Mouse (Mus musculus): Measurements from ENCODE around the gene Mlh1. TPM values are rescaled to one million over a fixed set of nuclear protein-coding genes. Genes with fewer than 3 reads are reported as not detected.

Mlh1 gene
- total RNA-seq, 2 experiments from 2014 or later = 47.0 to 61.6 TPM

DNA sequence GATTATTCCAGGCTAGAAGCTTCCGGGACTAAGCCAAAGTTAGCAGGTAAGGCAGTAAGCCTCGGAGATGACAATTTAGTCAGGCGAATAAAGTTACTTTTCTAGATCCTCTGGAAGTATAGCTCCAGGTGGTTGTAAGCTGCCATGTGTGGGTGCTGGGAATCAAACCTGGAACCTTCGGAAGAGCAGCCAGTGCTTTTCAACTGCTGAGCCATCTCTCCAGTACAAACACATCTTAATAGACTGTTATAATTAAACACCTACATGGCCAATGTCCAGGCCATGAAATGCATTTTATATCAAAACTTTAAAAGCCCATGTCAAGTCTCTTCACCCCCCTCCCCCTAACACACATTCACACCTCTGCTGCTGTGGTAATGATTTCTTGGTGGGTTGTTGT, 16.4 kb upstream of the Mlh1 start:
- ATAC-seq (replicated peaks; ENCODE audit: poor library complexity, severe bottlenecking) = no peak

DNA sequence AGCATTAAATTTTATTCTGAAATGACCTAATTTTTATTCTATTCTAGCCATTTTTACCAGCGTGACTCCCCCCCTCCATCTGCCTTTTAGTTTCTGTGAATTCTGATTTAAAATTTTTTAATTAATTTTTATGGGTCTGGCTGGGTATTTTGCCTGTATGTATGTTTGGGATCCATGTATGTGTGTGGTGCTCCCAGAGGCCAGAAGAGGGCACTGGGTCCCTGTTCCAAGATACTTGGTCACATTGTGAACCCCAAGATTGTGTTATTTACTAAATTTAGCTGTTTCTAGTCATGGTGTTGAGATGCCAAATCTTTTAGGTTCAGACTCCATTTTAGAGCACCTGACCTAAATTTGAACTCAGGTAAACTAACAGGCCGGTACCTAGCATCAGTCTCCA, 14.9 kb upstream of the Mlh1 start:
- ATAC-seq (replicated peaks; ENCODE audit: poor library complexity, severe bottlenecking) = no peak

DNA sequence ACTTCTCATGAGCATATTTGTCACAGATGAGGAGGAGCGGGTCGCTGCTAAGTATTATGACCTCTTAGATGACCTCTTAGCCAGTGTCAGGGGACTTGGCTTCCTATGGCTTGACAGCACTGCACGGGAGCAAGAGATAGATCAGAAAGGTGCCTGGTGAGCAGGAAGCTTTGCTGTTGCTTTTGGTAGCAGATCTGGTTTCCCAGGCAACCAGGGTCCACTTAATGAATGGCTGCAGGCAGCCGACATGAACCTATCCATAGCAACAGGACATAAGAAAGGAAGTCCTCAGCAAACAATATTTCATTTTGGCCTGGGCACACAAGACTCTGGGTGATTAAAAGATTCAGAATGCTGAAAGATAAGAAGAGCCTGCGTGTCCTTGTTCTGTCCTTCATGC, 14.1 kb upstream of the Mlh1 start:
- no peak for ATAC-seq (replicated peaks; ENCODE audit: poor library complexity, severe bottlenecking)

DNA sequence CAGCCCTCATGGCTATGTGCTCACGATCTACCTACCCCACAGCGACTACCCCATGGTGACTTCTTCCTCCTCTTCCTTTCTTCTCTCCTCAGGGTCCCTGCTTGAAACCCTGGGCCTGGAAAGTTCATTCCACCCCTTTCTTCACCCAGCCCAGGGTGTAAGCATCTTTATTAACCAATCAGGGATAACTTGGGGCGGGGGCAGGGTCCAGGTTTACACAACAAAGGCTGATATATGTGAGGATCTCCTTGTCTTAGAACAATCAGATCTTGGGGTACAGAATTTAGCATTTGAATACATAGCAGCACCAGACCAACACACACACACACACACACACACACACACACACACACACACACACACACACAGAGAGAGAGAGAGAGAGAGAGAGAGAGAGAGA, 13.5 kb upstream of the Mlh1 start:
- ATAC-seq (replicated peaks; ENCODE audit: poor library complexity, severe bottlenecking) = no peak

DNA sequence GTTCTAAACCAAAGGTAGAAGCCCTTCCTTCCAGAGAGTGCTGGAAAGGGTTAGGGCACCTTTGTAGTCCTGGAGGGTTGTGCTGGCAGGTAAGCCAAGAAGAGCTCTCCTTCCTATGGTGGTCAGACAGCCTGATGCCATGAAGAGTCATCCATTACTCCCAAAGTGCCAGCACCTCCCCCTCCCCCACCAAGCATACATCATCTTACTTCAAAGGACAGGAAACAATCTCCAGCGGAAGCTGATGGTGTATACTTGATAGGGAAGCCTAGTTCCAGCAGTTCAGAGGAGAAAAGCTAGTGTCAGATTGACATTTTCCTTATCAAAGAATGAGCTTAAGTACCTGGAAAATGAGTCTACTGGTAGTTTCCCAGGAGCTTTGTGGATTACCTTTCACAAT, 3.6 kb upstream of the Mlh1 start:
- no peak for ATAC-seq (replicated peaks; ENCODE audit: poor library complexity, severe bottlenecking)

DNA sequence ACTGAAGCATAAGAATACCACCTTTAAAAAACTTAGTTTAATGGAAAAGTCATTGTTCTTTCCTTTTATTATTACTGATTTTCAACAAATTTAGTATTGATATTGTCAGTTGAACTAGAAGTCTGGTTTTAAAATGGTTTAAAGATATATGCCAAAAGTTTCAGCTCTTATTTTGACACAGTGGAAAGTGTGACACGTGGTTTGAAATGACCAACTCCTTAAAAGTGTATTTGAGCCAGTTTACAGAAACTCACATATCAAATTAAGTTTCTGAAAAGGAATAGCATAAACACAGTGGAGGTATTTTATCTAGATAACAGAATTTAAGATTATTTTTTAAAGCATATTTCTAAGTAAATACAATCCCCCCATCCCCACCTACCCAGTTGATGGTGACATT, 2.4 kb upstream of the Mlh1 start:
- no peak for ATAC-seq (replicated peaks; ENCODE audit: poor library complexity, severe bottlenecking)

DNA sequence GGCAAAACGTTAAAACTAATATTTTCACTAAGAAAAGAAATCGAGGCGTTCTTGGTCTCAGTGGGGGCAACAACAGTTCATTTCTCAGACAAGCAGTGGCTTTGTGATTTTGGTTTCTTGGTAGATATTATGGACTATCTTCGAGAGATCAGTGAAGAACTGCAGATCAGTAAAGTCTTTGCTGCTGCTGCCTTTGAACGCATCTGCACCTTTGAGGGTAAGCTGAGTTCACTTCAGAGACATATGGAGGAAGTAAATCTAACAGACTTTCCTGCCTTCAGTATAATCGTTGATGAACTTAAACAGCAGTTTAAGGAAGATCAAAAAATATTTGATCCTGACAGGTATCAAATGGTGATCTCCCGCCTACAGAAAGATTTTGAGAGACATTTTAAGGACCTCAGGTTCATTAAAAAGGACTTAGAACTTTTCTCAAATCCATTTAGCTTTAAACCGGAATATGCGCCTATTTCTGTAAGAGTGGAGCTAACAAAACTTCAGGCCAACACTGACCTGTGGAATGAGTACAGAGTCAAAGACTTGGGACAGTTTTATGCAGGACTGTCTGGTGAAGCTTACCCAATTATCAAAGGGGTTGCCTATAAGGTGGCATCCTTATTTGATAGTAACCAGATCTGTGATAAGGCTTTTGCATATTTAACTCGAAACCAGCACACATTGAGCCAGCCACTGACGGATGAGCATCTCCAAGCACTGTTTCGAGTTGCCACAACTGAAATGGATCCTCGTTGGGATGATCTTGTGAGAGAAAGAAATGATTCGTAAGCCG, 1.6 kb upstream of the Mlh1 start:
- ATAC-seq (replicated peaks; ENCODE audit: poor library complexity, severe bottlenecking) = no peak

DNA sequence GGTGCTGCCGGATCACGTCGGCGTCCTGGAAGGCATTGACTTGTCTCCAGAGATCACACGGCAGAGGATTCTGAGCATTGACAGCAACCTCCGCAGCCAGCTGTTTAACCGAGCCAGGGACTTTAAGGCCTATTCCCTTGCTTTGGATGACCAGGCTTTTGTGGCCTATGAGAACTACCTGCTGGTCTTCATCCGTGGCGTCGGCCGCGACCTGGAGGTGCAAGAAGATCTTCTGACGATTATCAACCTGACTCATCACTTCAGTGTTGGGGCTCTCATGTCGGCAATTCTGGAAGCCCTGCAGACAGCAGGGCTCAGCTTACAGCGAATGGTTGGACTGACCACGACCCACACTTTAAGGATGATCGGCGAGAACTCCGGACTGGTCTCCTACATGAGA, 765 bp upstream of the Mlh1 start:
- 0 out of 2 replicates have a peak, but pooled peaks have one; percentile 0 for ATAC-seq (replicated peaks; ENCODE audit: poor library complexity, severe bottlenecking)

DNA sequence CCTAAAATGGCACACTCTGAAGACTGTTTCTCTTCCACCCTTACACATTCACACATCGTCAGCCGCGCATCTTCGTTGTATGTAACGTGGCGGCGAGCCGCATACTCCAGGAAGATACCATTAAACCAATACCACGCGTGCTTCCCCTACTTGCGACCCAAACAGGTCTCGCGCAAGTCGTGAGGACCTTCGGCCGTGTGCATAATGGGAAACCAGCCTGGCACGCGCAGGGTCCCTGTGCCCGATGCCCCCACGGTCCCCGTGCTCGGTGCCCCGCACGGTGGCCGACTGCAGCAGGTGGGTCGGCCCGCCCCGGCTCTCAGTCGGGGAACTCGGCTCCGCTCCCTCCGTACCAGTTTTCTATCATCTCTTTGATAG, 546 bp downstream of the Mlh1 start:
- peak; percentile 61 for ATAC-seq (replicated peaks; ENCODE audit: poor library complexity, severe bottlenecking)

DNA sequence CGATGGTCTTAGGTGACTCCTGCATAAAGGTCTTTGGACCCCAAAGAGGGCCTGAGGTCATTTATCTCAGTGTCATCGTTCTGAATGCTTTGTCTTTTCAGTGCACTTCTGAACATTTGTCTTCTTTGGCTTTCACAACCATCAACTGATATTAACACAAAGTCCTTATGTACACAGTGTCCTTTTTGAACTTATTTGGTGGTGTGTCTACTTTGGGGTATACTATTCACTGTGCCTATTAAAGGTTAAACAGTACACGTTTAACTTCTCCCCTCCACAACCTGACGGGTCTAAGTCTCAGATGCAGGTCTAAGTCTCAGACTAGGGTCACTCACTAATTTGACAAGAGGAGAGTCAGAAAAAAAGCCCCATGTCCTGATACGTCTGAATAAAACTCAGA, 985 bp downstream of the Mlh1 start:
- no peak for ATAC-seq (replicated peaks; ENCODE audit: poor library complexity, severe bottlenecking)

DNA sequence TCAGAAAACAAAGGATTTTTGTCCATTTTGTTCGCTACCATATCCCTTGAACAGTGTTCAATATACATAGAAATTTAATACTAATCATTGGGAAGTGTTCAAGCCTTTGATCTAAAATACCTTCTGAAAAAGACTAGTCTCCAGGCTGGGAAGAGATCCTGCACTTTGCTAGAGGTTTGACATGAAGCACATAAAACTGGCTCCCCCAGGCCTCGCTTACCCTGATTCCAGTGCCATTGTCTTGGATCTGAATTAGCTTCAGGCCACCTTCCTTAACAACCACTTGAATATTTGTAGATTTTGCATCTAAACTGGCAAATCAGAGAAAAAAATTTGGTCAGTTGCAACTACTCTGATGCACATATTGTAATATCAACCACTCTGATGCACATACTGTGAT, 3.6 kb downstream of the Mlh1 start:
- ATAC-seq (replicated peaks; ENCODE audit: poor library complexity, severe bottlenecking) = no peak

DNA sequence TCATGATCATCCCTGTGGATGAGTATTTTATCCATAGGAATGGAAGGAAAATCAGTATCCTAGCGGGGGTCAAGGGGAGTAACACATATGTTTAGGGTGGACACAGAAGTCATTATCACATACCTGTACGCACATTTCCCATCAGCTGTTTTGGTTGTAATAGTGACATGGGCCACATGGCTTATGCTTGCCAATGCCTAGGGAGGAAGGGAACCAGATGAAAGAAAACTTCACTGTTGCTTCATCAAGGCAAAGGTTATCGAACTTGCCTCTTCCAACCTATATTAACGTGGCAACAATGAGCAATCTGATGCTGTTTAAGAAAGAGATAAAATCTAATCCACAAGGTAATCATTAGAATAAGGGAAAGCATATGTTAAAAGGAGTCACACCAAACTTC, 10.2 kb downstream of the Mlh1 start:
- ATAC-seq (replicated peaks; ENCODE audit: poor library complexity, severe bottlenecking) = no peak

DNA sequence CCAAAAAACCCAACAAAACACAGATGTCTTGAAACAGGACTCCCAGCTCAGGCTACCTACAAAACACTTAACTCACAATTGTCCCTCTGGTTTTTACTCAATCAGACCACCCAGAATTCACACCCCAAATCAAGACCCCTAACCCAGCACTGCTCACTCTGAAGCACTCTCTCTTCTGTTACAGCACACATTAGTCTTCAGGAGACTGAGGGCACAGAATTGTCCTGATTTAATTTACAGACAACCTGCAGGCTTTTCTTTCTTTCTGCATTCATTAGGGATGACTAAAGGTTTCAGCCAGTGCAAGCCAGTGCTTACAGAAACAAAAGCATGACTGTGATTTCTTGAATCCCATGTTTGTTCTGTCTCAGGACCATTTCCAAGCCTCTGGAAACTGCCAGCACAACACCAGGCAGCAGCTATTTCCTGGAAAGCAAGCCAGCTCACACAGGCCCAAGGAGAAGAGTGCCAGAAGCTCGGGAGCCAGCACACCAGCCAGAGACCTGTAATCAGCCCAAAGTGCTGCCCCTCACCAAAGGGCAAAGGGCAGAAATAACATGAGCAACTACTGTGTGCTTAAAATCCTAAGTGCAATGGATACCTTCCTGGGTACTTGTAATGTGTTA, 11.1 kb downstream of the Mlh1 start:
- ATAC-seq (replicated peaks; ENCODE audit: poor library complexity, severe bottlenecking) = no peak

DNA sequence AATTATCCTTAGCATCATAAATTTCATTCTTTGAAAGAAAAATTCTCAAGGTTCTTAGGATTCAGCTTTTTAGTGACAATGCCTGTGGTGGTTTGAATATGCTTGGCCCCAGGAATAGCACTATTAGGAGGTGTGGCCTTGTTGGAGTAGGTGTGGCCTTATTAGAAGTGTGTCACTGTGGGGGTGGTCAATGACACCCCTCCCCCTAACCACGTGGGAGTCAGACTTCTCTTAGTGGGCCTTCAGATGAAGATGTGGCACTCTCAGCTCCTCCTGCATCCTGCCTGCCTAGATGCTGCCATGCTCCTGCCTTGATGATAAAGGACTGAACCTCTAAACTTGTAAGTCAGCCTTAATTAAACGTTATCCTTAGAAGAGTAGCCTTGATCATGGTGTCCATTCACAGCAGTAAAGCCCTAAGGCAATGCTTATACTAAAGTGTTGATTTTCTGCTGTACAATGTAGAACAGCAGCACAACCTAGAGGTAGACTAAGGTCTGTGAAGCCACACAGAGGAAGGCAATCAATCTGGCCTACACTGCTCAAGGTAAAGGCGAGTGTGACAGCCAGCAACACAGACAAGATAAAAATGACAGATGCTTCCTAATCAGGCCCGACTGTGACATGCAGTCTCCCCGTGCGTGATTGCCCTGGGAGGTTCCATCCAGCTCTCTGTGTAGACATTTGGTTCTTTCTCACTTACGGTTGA, 19.3 kb downstream of the Mlh1 start:
- no peak for ATAC-seq (replicated peaks; ENCODE audit: poor library complexity, severe bottlenecking)

DNA sequence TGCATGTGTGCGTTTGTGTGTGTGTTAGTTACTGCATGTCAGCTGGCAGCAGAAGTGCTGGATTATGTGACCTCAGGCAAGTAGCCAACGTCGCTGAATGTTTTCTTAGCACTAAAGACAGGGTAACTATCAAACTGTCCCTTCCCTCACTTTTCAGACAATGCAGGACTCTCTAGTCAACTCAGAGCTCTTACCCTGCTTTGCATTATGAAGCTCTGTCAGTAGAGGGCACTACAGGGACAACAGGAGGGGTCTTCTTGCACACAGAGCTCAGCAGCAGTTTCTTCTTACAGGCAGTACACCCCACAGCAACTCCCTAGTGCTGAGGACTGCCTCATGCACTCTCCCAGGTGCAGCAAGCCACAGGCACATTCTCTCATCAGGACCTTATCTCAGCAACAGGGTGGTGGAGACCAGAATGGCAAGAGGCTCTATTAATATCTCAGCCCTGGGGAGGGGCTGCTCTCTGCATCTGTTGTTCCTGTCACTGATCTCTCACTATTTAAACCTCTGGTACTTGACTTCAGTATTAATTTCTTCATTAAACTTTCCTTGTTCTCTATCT, 23.8 kb downstream of the Mlh1 start:
- ATAC-seq (replicated peaks; ENCODE audit: poor library complexity, severe bottlenecking) = no peak

DNA sequence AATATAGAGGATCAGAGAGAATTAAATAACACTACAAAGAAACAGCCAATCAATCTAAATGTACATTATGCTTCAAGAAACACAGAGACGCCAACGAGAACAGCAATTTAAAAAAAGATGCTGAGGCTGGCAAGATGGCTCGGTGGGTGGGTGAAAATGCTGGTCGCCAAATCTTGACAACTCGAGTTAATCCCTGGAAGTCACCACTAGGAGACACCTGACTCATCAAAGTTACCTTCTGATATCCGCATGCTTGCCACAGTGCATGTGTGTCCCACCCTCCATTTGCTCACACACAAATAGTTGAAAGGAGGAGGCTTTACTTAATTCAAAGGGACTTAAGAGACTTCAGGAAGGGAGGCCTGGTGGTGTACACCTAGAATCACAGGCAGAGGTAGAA, 26.0 kb downstream of the Mlh1 start:
- no peak for ATAC-seq (replicated peaks; ENCODE audit: poor library complexity, severe bottlenecking)

DNA sequence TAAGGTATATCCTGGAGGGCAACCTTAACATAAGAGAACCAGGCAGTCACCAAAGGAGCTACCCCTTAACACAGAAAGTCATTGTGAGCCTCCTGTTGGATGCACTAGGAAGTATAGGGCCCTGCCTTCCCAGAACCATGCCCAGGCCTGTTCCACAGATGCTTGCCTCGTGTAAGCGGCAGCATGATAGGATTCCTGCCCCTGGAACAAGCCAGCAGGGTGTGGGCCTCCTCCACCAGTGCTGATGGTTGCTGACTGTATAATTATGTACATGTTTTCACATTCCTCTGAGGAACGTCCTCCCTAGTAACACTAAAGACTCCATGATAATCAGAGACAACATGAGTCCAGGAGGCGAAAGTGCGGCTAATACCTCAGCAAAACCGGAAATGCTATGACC, 28.2 kb downstream of the Mlh1 start:
- ATAC-seq (replicated peaks; ENCODE audit: poor library complexity, severe bottlenecking) = no peak

DNA sequence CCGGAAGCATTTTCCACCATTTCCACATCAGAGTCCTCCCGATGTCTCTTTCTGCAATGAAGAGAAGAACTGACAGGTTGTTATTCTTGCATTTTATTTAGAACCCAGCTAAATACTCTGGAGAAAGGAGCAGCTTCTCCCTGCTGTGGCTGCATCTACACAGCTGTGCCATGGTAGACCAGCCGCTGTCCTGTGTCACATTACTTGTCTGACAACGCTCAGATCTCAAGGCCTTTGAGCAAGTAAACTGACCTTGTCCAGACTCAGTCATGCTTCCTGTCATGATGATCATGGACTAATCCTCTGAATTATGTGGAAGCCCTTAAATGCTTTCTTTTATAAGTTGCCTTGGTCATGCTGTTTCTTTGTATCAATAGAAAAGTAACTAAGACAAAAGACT, 31.8 kb downstream of the Mlh1 start:
- ATAC-seq (replicated peaks; ENCODE audit: poor library complexity, severe bottlenecking) = no peak

DNA sequence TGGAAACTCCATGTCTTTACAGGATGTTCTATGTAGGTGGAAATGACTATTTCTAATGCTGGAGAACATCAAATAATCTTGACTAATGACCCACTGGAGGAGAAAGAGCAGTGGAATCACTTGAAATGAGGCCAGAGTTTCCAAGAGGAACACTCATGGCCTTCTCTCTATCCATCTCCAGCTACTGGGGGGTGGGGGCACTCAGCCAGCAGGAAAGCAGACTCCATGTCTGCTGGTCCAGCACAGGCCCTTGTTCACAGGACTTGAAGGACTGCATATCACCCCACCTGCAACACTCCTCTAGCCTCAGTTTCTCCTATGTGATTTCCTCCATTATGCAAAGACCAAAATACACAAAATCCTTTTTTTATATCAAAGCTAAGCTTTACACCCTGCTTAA, 33.9 kb downstream of the Mlh1 start:
- no peak for ATAC-seq (replicated peaks; ENCODE audit: poor library complexity, severe bottlenecking)

DNA sequence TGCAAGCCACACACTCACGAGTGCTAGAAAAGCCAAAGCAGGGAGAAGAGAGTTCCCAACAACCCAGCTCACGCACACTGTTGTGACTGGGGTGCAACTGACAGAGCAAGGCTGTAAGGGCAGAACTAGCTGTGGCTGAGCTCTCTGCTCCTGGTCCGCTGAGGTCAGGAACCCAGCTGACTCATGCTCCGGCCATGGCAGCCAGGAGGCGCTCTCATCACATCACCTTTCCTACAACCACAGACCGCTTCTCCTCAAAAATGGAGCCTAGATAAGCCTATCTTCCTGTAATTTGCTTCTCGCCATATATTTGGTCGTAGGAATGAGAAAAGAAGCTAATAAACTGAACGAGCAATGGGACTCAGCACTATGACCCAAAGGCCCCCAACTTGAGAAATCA, 36.9 kb downstream of the Mlh1 start:
- no peak for ATAC-seq (replicated peaks; ENCODE audit: poor library complexity, severe bottlenecking)

DNA sequence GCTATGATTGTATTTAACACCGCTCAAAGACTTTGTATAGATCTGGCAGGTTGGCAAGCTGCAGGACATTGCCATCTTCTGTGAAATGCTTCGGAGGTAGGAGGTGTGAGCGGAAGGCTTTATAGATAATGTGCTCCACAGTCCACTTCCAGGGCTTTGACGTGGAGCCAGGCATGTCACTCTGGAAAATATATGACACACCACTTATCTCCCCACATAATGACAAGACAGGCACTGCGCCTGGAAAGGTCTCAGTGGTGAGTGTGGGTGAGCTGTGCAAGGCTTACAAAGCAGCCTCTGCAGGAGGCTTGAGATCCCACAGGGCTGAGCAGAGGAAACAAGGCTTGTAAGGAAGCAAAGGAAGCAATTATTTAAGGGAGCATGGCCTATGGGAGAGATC, 43.1 kb downstream of the Mlh1 start:
- ATAC-seq (replicated peaks; ENCODE audit: poor library complexity, severe bottlenecking) = no peak

Data from granulocyte monocyte progenitor cell, adult 5-6 weeks (primary cell).